Mouse (Mus musculus): ENCODE data around the gene Mprip.

The Mprip gene

DNA sequence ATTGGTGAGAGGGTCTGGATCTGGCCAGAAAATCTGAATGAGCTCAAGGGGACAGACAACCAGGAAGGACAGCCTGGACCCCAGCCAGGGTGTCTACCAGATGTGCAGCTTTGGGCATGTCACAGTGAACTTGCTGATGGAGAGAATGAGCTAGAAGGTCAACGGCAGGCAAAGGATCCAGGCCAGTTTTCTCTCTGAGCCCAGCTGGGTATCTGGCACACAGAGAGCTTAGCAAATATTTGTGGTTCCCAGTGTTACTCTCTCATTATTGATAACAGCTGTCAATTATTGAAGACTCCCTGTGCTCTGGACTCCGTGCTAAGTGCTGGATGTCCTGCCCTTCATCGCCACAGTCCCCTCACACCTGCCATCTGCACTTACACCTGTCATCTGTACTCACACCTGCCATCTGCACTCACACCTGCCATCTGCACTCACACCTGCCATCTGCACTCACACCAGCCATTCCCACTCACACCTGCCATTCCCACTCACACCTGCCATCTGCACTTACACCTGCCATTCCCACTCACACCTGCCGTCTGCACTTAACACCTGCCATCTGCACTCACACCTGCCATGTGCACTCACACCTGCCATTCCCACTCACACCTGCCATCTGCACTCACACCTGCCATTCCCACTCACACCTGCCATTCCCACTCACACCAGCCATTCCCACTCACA, 21.0 kb upstream of the Mprip start:
- peak; percentile 30; the same call in 1 of the 2 replicates for TF ChIP-seq GATA4 (IDR thresholded peaks at IDR 0.05; ENCODE audit: insufficient replicate concordance, low read length)

- no peak for TF ChIP-seq GATA4 (IDR thresholded peaks at IDR 0.05; ENCODE audit: insufficient replicate concordance, low read length)
Measured at GRCm38 (mm10) chr11:59641227-59641626, 19.9 kb upstream of the Mprip start.

DNA sequence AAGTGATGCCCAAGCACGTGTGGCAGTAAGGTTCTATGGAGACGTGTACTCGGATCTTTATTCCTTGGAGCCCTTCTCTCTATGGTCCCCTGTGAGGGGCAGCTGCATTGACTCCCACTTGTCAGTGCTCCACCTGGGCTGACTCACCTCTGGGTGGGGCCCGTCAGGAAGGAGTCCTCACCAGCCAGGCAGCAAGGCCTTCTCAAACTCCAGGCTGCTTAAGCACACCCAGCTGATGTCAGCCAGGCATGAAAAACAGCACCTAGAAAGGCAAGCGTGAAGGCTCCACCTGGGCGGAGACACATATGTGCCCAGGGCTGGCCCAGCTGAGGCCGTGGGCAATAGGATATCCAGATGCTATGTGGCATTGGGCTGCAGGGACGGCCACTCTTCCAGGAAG, 18.7 kb upstream of the Mprip start:
- TF ChIP-seq GATA4 (IDR thresholded peaks at IDR 0.05; ENCODE audit: insufficient replicate concordance, low read length), result no peak

- TF ChIP-seq GATA4 (IDR thresholded peaks at IDR 0.05; ENCODE audit: insufficient replicate concordance, low read length), result no peak
Measured at GRCm38 (mm10) chr11:59645036-59645435, 16.1 kb upstream of the Mprip start.

- no peak for TF ChIP-seq GATA4 (IDR thresholded peaks at IDR 0.05; ENCODE audit: insufficient replicate concordance, low read length)
Measured at GRCm38 (mm10) chr11:59649058-59649457, 12.0 kb upstream of the Mprip start.

- no peak for TF ChIP-seq GATA4 (IDR thresholded peaks at IDR 0.05; ENCODE audit: insufficient replicate concordance, low read length)
Measured at GRCm38 (mm10) chr11:59653003-59653402, 8.1 kb upstream of the Mprip start.

GRCm38 (mm10) chr11:59653547-59653946, 7.6 kb upstream of the Mprip start:
- TF ChIP-seq GATA4 (IDR thresholded peaks at IDR 0.05; ENCODE audit: insufficient replicate concordance, low read length), result no peak

- TF ChIP-seq GATA4 (IDR thresholded peaks at IDR 0.05; ENCODE audit: insufficient replicate concordance, low read length), result no peak
Measured at GRCm38 (mm10) chr11:59655337-59655736, 5.8 kb upstream of the Mprip start.

DNA sequence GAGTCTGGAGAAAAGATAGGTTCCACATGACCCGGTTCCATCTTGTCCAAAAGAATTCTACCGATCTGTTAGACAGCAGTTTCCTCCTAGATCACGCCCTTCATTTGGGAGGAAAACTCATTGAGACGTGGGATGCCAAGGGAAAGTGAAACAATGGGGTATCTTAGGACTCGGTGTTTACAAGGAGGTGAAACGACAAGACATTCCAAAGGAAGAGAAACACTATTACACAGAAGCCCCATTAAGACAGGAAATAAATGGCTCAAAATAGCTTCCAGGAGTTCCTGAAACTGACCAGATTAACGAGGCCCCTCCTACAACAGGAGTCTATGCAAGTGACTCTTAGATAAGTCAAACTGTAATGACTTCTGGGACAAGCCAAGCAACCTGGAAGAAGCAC, 5.1 kb upstream of the Mprip start:
- no peak; the same call in 1 of the 2 replicates for TF ChIP-seq GATA4 (IDR thresholded peaks at IDR 0.05; ENCODE audit: insufficient replicate concordance, low read length)

GRCm38 (mm10) chr11:59661601-59662248, 620 bp downstream of the Mprip start:
- no peak for TF ChIP-seq GATA4 (IDR thresholded peaks at IDR 0.05; ENCODE audit: insufficient replicate concordance, low read length)

GRCm38 (mm10) chr11:59662249-59662788, 1.2 kb downstream of the Mprip start:
- no peak; the same call in 1 of the 2 replicates for TF ChIP-seq GATA4 (IDR thresholded peaks at IDR 0.05; ENCODE audit: insufficient replicate concordance, low read length)

GRCm38 (mm10) chr11:59662877-59663775, 2.0 kb downstream of the Mprip start:
- no peak for TF ChIP-seq GATA4 (IDR thresholded peaks at IDR 0.05; ENCODE audit: insufficient replicate concordance, low read length)

- no peak for TF ChIP-seq GATA4 (IDR thresholded peaks at IDR 0.05; ENCODE audit: insufficient replicate concordance, low read length)
Measured at GRCm38 (mm10) chr11:59663776-59664320, 2.7 kb downstream of the Mprip start.

GRCm38 (mm10) chr11:59664818-59665217, 3.7 kb downstream of the Mprip start:
- TF ChIP-seq GATA4 (IDR thresholded peaks at IDR 0.05; ENCODE audit: insufficient replicate concordance, low read length), result no peak

DNA sequence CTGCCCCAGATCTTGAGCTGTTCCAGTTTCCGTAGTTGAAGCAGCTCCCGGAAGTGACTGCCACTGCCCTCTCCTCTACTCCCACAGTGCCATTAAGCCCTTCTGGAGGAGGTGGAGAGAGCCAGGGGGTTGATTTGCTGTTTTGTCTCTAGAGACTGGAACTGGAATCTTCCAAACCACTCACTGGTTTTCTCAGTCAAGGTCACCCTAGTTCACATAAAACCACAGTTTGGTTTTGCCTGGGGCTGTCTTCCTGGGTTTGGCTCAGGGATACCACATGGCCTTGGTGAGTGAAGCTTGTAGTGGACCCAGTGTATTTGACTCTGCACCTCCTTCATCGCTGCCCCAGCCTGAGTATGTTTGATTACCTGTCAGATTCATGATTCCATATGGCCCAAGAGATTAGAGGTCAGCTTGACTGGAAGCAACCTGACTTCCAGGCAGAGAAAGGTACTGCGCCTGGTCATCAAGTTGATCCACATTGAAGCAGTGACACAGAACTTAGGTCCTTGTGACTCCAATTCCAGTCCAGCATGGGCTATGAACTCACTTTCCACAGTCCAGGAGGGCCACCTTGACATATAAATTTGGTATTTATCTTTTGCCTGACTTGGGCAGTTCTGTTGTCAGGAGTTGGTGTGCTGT, 10.1 kb downstream of the Mprip start:
- TF ChIP-seq GATA4 (IDR thresholded peaks at IDR 0.05; ENCODE audit: insufficient replicate concordance, low read length), result no peak

Measured in liver, adult (tissue).